Mouse (Mus musculus) frontal cortex, postnatal 10 days (tissue): ENCODE data around the gene Zbtb22.
"Not testable (repeated sequence)": the region's sequence is repeated elsewhere in the genome, so short reads cannot be mapped to it uniquely, and the experiment has no call there.

Experiments
- DNase-seq, 2 experiments: peaks; one replicate each; pipeline ENCODE4 v3.0.0; 2022; ENCODE audit warnings: low spot score in 2 of 2, mixed read lengths in 1 of 2

The Zbtb22 gene

DNA sequence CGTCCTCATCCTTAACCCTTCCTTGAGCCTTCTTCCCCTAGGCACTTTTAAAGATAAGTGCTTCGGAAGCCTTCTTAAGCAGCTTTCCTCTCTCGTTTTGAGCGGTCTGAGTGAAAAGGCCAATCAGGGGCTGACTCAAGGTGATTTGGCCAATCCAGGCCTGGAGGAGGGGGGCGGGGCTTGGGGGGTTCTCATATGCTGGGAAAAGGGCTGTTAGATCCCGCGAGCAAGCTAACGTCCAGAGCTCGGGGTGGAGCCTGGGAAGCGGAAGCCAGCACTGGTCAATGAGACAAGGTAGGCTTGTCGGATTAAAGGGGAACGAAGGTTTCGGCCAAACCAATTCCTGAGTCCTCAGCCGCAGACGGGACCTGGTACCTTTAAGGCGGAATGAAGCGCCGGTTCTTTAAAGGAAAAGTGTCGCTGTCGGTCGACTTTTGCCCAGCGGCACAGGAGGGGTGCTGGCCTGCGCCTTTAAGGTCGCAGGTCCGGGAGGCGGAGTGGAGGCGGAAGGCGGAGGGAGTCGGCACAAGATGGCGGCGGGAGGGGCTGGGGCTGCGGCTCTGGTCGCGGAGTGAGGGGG lies at the start of gene Zbtb22, which contains the start of gene Tapbp:
Gene Zbtb22 (plus strand): TSS at position 234 of the 580 bp plus-strand sequence.
Gene Tapbp (plus strand): TSS at position 229 of the 580 bp plus-strand sequence.
- DNase-seq, result peak; percentile 94 to 95

DNA sequence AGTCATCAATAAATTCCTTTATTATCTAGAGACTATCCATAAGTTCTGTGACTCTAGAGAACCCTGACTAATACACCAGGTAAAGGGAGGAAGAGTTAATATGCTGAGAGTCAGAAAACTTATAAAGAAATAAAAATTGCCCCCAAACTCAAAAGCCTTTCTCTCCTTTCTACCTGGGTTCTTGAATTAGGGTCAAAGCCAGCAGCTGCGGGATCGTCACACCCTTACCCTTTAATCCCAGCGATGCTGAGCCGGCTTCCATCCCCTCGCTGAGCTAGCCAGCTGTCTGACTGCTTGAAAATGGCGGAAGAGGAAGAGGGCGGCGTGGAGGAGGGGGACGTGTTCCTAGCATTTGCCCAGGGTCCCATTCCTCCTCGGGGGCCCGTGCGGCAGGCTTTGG lies 42.2 kb upstream of the Zbtb22 start, which contains the start of gene Gm7029:
Gene Gm7029 (plus strand): TSS at position 301 of the 400 bp plus-strand sequence.
- not testable (repeated sequence) for DNase-seq

DNA sequence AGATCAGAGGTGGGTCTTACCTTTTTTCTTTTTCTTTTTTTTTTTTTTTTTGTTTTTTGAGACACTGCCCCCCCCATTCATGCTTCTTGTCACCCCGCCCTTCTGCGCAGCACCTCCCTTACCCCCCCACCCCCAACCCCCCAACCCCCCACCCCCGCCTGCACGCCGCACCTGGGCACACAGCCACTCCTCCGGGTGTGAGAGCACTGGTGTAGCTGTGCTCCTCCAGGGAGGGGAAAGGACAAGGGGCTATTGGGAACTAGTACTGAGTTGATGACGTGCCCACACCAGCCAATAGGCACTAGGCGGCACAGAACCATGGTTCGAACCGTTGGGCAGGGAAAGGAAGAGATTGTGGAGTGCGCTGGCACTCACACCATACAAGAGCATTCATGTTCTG lies 41.3 kb upstream of the Zbtb22 start:
- no peak for DNase-seq

DNA sequence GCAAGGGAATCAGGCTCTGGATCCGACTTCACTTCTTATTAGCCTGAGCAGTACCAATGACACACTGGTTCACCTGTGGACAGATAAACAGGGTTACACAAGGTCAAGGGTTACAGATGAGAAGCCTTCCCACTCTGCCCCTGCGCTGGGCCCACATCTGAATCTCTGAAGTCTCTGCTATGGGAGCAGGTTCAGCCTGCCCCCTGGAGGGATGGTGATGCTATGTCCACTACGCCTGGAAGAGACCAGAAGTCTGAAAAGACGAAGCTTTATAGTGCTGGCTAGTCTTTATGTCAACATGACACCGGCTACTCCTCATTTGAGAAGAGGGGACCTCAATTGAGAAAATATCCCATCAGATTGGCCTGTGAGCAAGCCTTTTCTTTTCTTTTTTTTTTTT lies 39.9 kb upstream of the Zbtb22 start:
- DNase-seq, result not testable (repeated sequence)

DNA sequence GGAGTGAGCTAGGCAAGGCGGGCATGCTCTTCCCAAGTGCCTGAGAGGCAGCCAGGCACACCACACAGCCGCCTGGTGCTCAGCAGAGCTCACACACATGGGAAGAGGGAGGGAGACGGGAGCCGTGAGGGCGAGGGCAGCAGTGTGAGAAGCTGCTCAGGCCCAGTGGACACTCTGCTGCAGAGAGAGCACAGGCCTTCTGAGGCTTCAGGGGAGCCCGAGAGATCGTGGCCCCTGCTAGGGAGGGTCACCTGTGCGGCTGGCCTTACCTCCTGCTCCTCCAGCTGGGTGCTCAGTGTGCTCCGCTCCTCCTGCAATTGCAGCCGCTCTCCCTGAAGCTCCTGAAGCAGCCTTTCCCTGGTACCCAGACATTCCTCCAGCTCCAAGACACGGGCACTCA lies 31.4 kb upstream of the Zbtb22 start:
- not testable (repeated sequence) for DNase-seq

DNA sequence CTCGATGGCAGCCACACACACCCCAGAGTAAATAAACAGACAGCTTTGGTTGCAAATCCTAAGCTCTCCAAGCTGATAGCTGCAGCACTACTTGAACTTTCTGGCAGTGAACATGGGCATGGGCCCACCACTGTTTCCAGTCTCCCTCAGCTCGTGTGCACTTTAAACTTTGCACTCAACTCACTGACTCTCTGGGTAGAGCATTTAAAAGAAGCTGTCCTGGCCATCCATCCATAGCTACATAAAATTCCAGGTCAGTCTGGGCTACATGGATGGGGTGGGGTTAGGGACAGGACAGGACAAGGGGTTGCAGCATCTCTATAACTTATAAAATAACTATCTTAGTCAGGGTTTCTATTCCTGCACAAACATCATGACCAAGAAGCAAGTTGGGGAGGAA lies 27.9 kb upstream of the Zbtb22 start:
- not testable (repeated sequence) for DNase-seq

DNA sequence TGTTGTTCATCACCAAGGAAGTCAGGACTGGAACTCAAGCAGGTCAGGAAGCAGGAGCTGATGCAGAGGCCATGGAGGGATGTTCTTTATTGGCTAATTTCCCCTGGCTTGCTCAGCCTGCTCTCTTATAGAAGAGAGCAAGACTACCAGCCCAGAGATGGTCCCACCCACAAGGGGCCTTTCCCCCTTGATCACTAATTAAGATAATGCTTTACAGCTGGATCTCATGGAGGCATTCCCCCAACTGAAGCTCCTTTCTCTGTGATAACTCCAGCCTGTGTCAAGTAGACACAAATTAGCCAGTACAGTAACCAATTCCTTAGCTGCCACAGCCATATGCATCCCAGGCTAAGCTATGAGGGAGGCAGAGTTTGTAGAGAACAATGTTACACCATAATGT lies 27.5 kb upstream of the Zbtb22 start:
- not testable (repeated sequence) for DNase-seq

DNA sequence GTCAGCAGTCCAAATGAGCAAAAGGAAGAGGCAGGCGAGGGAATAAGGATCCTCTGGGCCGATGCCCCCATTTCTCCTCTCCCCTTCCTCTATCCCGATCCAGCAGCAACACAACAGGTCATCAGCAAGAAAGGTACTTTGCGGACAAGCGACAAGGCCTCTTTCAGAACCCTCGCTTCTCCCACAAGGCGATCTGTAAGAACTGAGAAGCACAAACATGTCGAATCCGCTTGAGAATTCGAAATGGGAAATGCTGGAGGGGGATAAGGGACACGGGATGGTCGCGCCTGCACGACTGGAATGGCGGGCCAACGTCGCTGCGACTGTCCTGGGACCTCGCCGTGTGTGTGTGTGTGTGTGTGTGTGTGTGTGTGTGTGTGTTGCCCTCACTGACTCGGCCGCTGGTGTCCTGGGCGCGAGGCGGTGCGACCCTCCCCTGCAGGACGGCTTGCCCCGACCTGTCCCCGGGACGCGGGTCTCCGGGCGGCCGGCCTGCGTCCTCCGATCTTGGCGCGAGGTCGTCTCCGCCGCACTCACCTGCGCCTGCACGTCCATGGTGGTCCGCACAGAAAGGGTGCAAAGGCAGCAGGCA lies 25.7 kb upstream of the Zbtb22 start:
- not testable (repeated sequence) for DNase-seq

DNA sequence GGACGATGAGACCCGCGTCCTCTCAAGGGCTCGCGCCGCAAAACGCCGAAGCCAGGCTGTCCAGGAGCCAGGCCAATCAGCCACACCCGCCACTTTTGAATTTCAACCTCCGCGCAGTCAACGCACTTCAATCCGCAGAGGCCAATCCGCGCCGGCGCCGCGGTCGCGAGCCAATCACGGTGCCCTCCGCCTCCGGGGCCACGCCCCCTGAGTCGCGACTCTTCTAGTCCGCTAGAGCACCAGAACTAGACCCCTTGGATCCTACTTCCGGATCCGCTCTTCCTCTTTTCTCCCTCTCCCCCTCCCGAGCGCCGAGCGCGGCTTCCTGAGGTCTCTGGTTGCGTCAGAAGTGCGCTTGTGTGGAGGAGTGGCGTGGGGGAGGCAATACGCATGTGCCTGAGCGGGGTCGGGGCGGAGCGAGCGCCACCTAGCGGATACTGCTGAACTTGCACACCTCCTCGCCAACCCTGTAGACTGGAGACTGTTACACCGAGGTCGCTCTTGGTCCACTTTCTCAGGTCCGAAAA lies 25.1 kb upstream of the Zbtb22 start, which contains the start of gene Kifc1:
Gene Kifc1 (minus strand): TSS at position 129 of the 527 bp plus-strand sequence.
- peak; percentile 100 for DNase-seq

DNA sequence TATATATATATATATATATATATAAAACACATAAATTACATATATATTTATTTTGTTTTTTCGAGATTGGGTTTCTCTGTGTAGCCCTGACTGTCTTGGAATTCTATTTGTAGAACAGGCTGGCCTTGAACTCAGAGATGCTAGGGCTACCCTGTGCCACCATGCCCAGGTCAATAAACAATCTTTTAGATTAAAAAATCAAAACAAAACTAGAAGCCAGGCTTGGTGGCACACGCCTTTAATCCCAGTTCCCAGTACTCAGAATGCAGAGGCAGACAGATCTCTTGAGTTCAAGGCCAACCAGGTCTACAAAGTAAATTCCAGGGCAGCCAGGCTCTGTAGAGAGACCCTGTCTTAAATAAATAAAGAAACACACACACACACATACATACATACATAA lies 24.3 kb upstream of the Zbtb22 start:
- no peak for DNase-seq

DNA sequence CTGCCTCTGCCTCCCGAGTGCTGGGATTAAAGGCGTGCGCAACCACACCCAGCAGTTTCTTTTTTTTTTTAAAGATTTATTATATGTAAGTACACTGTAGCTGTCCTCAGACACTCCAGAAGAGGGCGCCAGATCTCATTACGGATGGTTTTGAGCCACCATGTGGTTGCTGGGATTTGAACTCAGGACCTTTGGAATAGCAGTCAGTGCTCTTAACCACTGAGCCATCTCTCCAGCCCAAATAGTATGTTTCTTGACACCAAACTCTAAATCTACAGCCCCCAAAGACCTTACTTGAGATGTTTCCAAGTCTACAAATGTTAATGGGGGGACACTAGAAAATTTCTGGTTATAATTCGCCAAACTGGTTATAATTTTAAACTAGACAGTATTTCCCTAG lies 23.8 kb upstream of the Zbtb22 start:
- DNase-seq, result not testable (repeated sequence)

DNA sequence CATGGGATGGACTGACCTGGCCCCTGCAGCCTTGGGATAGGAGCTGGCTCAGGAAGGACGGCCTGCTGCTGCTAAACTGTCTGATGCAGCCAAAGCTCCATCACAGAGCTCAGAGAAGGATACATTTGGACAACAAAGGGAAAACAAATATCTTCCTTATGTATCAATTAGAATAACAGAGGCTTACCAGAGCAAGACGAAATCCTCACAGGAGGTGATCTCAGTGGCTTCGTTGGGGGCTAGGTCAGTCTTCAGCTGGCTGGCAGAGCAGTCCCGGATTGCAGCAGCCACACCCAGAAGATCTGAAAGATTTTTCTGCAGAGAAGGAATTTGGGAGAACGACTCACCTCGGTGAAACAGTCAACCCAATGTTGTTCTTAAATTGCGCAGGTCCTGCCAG lies 23.3 kb upstream of the Zbtb22 start:
- DNase-seq, result no peak

DNA sequence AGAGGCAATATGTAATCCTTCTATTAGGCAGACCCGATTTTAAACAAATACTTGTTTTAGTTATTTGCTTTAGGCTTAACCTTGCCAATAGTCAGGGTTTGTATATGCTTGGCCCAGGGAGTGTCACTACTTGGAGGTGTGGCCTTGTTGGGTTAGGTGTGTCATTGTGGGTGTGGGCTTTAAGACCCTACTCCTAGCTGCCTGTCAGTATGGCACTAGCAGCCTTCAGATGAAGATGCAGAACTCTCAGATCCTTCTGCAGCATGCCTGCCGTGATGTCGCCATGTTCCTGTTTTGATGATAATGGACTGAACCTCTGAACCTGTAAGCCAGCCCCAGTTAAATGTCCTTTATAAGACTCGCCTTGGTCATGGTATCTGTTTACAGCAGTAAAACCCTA lies 22.7 kb upstream of the Zbtb22 start:
- not testable (repeated sequence) for DNase-seq

DNA sequence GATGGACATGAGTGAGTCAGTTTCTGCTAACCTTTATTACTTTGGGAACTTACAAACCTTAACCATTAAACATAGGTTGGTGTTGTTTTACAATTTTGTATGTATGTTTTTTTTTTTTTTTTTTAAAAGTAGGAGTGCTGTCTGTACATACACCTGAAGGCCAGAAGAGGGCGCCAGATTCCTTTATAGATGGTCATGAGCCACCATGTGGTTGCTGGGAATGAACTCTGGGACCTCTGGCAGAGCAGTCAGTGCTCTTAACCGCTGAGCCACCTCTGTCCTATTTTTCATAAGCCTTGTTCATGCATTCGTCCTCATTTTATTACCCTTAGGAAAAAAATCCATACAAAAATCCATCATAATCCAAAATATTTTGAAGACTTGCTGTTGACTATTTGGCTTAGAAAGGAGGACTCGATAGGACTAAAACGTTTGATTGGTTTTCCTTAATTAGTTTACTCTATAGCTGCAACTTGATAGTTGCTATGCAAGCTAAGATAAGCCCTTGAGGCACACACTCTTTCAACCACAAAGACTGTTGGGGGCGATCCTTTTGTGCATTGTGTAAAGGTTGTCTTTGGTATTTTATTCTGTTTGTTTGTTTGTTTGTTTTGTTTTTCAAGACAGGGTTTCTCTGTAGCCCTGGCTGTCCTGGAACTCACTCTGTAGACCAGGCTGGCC lies 18.4 kb upstream of the Zbtb22 start:
- DNase-seq, result no peak

DNA sequence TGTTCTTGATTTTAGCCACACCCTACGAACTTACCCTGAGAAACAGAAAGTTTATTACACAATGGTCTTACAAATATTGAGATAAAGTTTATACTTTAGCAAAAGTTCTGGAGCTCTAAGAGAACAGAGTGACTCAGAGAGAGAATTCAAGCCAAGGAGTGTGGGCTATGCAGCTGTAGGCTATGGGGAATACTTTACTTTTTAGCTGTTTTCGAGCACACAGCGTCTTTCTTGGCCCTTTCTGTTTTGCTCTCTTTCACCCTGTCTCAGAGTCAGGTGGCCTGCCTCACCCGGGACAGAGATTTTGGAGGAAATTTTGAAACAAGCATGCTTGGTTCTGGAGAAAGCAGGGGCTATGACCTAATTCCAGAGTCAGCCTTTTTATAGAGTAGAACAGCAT lies 17.5 kb upstream of the Zbtb22 start:
- not testable (repeated sequence) for DNase-seq

DNA sequence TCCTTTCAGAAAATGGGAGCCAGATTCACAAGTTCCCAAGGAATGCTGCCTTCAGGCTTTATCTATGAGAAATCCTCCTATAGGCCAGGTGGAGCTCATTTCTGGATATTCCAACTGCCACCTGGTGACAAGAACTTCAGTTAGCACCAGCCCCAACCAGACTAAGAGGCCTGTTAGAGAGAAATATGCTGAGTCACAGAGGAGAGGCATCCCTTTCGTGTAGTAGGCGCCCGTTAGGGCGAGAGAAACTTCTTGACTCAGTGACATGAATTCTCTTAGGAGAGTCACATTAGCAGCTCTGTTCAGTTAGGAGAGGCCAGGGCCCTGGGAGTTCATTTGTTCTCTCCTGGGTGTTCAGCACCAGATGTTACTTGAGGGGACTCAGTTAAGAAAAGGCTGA lies 16.1 kb upstream of the Zbtb22 start:
- DNase-seq, result no peak

DNA sequence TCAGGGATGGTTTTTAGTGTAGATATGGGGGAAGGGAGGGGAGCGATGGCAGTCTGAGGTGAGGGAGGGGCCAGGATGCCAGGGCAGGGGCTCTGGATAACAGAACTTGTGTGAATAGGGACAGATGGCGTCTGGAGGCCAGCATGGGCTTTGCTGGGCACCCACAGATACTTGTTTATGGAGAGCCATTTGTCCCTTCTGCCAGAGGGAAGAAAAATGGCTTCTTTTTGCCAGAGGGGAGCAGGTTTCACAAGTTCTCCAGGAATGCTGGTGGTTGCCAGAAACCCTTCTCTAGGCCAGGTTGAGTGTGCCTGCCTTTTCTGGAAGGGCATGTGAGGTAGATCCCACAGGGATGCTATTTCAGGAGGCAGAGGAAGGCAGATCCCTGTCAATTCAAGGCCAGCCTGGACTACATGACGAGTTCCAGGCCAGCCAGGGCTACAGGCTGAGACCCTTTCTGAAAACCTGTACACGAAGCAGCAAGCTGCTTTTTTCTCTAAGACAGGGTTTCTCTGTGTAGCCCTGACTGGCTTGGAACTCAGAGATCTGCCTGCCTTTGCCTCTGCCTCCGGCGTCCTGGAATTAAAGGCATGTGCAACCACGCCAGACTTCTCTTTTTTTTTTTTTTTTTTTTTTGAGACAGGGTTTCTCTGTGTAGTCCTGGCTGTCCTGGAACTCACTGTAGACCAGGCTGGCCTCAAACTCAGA lies 15.3 kb upstream of the Zbtb22 start:
- DNase-seq, result no peak

DNA sequence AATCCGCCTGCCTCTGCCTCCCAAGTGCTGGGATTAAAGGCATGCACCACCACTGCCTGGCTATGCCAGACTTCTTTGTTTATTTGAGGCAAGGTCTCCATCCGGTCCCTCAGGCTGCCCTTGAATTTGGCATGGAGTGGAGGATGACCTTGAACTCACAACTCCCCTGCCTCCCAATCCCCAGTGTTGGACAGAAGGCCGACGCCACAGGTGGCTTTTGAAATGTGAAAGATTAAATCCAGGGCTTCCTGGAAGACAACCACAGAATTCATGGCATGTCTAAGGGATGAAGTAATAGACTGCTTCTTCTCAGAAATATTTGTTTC lies 14.8 kb upstream of the Zbtb22 start:
- DNase-seq, result no peak

DNA sequence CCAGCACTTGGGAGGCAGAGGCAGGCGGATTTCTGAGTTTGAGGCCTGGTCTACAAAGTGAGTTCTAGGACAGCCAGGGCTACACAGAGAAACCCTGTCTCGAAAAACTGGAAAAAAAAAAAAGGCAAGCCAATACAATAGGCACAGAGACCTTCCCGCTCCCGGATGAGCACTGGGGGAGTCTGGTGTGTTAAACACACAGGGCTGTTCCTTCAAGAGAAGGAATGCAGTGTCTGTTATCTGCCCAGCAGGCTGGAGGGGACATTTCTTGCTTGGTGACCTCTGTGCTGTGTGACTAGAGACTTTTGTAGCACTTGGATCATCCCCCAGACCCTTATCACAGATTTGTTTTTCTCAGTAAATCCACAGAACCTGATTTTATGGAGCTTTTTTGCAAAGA lies 14.1 kb upstream of the Zbtb22 start:
- DNase-seq, result no peak

DNA sequence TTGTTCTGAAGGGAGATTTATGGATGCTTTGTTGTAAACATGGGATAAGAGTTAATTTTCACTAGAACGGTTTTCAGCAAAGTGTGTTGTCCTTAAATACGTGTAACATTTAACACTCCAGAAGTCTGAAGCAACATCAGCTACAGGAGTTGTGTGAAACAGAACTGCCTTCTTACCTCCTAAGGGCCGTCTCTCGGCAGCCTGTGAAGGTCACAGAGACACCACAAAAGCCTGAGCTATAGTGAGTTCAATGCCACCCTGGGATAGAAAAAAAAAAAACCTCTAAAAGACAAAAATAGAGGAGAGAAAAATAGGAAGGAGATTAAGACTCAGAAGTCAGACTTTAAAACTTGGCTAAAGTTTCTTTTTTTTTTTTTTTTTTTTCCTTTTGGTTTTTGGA lies 13.6 kb upstream of the Zbtb22 start:
- no peak for DNase-seq

DNA sequence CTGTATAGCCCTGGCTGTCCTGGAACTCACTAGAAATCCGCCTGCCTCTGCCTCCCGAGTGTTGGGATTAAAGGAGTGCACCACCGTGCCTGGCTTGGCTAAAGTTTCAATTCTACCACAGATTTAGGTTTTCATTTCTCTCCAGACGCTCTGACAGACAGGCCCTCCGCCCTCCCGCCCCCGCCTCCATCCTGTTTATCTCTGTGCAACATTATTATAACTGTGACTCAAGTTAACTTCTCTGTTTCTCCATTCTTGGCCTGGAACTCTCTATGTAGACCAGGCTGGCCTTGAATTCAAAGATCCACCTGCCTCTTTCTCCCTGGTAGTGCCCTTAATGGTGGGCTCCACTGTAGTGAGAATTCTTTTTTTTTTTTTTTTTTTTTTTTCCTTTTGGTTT lies 13.2 kb upstream of the Zbtb22 start:
- no peak for DNase-seq
